Mouse (Mus musculus) cerebellum, postnatal 4 days (tissue): ENCODE data around the gene Zfp398.
"Not testable (repeated sequence)": the region's sequence is repeated elsewhere in the genome, so short reads cannot be mapped to it uniquely, and the experiment has no call there.

Source experiments
- DNase-seq, 2 experiments: peaks; one replicate each; pipeline ENCODE4 v3.0.0; 2022; ENCODE audit warnings: low spot score in 2 of 2, mixed read lengths in 1 of 2

The Zfp398 gene

GRCm38 (mm10) chr6:47824241-47824640 is 11.2 kb upstream of the Zfp398 start:
- DNase-seq, result no peak

- DNase-seq, result no peak
Measured at GRCm38 (mm10) chr6:47827462-47827861, 8.0 kb upstream of the Zfp398 start.

DNA sequence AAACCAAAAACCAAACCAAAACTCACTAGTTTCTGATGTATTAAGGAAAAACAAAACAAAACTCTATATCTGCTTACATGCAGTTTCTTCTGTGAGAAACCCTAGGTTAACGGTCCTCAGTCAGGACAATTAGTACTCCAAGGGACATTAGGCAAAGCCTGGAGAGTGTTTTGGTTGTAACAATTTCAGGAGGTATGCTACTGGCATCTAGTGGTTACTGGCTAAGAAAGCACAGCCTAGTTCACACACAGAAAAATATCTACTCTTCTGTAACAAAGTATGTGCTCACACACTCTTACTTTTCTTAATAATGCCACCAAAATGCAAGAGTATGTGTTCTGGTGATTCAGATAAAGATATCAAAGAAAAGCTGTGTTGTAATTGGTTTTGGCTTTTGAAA is 6.5 kb upstream of the Zfp398 start:
- DNase-seq, result no peak

DNA sequence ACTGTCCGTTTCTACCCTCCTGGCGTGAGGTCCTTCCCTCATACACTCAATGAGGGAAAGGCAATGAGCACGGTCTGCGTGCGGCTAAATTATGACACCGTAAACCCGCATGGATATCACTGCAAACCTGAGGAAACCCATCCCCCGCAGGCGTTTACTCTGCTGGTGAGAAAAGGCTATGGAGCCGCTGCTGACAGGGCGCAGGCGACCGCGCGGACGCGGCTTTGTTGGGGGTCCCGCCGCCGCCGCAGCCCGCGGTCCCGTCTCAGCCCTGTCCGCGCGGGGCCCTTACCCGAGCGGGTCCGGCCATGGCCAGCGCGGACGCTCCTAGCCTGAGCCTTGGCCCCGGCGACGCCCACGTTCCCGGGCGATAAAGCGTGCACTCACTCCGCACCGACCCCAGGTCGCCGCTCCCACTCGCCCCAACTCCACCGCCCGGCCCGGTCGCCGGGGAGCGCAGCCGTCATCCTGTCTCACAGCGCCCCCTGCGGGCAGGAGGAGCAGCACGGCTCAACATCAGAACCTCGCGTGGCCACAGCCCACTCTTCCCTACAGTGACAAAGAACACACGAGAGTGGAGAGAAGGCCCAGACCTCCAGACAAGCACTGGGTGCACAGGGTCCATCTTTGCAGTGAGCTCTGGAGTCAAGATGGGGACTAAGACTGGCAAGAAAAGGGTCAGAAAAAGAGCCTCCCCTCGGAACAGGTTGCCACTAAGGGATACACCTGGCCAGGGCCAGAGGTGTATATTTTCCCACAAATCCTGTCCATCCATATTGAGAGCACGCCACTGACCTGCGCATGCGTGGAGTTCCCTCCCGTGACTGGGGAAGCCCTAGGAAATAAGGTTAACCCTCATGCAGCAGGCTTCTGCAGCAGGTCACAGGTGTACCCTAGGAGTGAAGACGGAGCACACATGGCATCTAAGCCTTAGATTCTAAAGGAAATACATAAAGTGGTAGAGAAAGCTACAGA is 5.1 kb upstream of the Zfp398 start, which contains the start of gene Zfp786:
Gene Zfp786 (minus strand): TSS at position 764 of the 975 bp plus-strand sequence.
- peak; percentile 94 to 95 for DNase-seq

- DNase-seq, result no peak
Measured at GRCm38 (mm10) chr6:47832220-47832619, 3.2 kb upstream of the Zfp398 start.

- peak; percentile 24 to 65 for DNase-seq
Measured at GRCm38 (mm10) chr6:47835984-47836521, 592 bp downstream of the Zfp398 start.

GRCm38 (mm10) chr6:47837630-47838029 is 2.2 kb downstream of the Zfp398 start:
- no peak for DNase-seq

DNA sequence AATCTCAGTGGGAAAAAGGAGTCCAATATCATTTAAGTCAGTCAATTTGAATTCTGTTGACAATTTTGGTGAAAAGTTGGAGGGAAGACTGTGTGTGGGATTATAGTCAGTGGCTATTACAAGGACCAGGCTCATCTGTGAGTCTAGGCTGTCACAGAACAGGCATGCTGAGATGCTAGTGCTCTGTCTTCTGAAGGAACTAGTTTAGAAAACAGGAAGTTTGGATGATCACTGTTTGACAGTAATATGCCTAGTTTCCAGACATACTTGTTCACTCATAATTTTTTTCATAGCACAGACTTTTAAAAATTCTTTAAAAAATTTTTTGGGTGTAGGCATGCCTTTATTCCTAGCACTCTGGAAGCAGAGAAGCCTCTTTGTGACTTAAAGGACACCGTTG is 5.6 kb downstream of the Zfp398 start:
- DNase-seq, result no peak

- no peak for DNase-seq
Measured at GRCm38 (mm10) chr6:47841831-47842230, 6.4 kb downstream of the Zfp398 start.

DNA sequence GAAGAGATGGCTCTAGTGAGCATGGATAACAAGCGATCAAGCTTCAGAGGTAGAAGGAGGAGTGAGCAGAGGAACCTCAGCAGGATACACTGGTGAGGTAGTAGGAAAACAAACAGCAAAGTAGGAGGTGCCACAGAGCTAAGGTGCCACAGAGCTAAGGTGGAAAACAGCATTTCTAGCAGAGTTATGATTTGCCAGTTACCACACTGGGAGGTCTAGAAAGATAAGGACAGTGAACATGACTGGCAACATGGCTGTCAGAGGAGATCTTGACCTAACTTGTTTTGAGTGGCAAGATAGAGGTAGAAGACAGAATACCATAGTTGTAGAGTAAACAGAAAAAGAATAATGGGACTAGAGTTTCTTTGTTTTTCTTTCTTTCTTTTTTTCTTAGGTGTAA is 6.9 kb downstream of the Zfp398 start:
- no peak for DNase-seq

GRCm38 (mm10) chr6:47845779-47846178 is 10.3 kb downstream of the Zfp398 start:
- no peak for DNase-seq

GRCm38 (mm10) chr6:47857241-47857640 is 21.8 kb downstream of the Zfp398 start:
- DNase-seq, result no peak

GRCm38 (mm10) chr6:47857729-47858128 is 22.3 kb downstream of the Zfp398 start:
- not testable (repeated sequence) for DNase-seq

DNA sequence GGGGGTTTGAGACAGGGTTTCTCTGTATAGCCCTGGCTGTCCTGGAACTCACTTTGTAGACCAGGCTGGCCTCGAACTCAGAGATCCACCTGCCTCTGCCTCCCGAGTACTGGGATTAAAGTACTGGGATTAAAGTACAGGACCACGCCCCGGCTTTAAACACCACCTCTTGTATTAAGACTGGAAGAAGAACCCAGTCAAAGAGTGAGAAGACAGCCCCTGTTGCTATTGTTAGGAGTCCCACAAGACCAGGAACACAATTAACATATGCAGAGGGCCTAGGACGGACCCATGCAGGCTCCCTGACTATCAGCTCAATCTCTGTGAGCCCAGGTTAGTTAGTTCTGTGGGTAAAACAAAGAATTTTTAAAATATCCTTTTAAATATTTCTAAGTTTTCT is 36.8 kb downstream of the Zfp398 start:
- no peak for DNase-seq

GRCm38 (mm10) chr6:47877058-47877457 is 41.6 kb downstream of the Zfp398 start, which contains the start of gene Zfp282:
Gene Zfp282, plus strand, starts transcription at chr6:47877204.
- DNase-seq, result no peak

GRCm38 (mm10) chr6:47877461-47878132 is 42.1 kb downstream of the Zfp398 start:
- DNase-seq, result peak; percentile 79 to 89

GRCm38 (mm10) chr6:47878133-47878514 is 42.7 kb downstream of the Zfp398 start:
- no peak for DNase-seq

DNA sequence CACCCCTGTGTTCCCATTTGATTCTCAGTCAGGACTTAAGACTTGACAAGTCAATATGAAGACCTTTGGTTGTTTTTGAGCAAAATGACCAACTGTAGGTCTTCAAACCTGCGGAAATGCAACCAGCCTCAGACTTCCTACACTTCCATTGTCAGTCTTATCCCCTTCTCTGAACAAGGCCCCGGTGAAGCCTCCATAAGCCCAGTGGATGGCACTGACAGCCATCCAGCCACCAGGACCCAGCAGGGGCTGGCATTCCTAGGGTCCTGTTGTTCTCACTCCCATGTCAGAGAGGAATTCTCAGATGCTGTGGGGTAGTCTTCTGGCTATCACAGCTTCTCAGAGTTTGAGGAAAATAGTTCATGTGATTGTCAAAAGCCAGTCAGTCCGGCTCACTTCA is 43.1 kb downstream of the Zfp398 start:
- no peak for DNase-seq

- no peak for DNase-seq
Measured at GRCm38 (mm10) chr6:47879049-47879716, 43.7 kb downstream of the Zfp398 start.

- DNase-seq, result no peak
Measured at GRCm38 (mm10) chr6:47880166-47880565, 44.7 kb downstream of the Zfp398 start.

DNA sequence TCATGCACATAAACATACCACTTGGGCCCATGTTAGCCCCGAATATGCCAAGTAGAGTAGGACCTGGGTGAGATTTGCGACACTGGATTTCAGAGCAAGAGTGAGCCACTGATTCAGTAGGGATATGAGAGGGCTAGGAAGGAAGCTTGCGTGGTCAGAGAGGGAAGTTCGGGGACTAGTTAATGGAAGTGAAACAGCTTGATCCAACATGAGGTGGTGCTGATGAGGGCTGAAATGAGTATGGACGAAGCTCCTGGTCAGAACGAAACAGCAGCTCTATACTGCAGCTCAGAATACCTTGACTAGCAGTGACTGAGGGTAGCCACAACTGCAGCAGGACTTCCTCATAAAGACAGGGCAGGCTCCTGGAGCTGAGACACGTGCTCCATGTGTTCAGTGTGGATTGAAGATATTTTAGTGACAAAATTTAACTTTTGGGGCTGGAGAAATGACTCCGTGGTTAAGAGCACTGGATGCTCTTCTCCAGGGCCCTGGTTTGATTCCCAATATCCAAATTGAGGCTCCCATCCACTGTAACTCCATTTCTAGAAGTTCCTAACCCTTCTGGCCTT is 53.4 kb downstream of the Zfp398 start:
- no peak for DNase-seq

DNA sequence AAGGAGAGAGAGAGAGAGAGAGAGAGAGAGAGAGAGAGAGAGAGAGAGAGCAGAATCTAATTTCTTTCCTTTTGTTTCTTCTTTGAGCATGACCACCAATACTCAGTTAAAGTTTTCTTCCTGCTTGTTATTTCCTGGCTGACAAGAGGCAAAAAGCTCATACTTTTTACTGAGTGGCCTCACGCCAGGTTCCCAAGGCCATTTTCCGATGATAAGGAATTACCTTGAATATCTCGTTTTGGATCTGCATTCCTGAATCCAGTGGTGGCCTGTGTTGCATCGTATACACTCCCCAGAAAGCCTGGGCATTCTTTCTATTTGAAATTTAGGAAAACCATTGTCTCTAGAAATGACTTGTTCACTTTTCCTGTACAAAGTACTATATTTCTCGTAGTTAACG is 64.0 kb downstream of the Zfp398 start:
- DNase-seq, result no peak
